Comparison of ENCODE assay signal across 8 mouse cellular contexts in genomic region chr5:31452886-31453410, GRCm38 (mm10). TPM values are rescaled to one million over a fixed set of nuclear protein-coding genes. Genes with fewer than 3 reads are reported as not detected.
DNase-seq lines count a peak whose midpoint lies in the region; ATAC-seq lines count a peak whose summit lies in the region.

No protein-coding gene starts in this region.

- peak overlapping the region; percentile 70 for H3K9ac ChIP-seq in kidney, embryonic 16.5 days (replicated peaks; ENCODE audit: low read length)
- peak overlapping the region; percentile 75 for H3K9ac ChIP-seq in forebrain, embryonic 14.5 days (ENCODE audit: low read length)

- peak overlapping the region; percentile 64 for H3K4me2 ChIP-seq in kidney, embryonic 16.5 days (replicated peaks; ENCODE audit: low read depth, low read length)
- peak overlapping the region; percentile 86 for H3K4me2 ChIP-seq in forebrain, embryonic 14.5 days (ENCODE audit: low read length)

- peak overlapping the region; percentile 64 for H3K4me3 ChIP-seq in kidney, embryonic 16.5 days (ENCODE audit: low read length)
- peak overlapping the region; percentile 48 for H3K4me3 ChIP-seq in forebrain, embryonic 14.5 days (ENCODE audit: low read depth, low read length)
- H3K4me3 ChIP-seq in macrophage (ENCODE audit: inconsistent target) = peak overlapping the region; percentile 57

- 10% methylated on average over 7 of the region's 7 CpGs for WGBS in kidney, embryonic 16.5 days
- 15% methylated on average over 7 of the region's 7 CpGs for WGBS in forebrain, embryonic 14.5 days
- WGBS in macrophage (ENCODE audit: missing documents) = 10% methylated on average over 7 of the region's 7 CpGs

- no peak for DNase-seq in kidney, postnatal 36 days
- DNase-seq in MN1 (ENCODE audit: low spot score) = peak; percentile 21
- no peak for DNase-seq in forebrain, embryonic 14.5 days (ENCODE audit: low spot score)
- DNase-seq in frontal cortex, postnatal 10 days (ENCODE audit: low spot score in 2 of 2) = no peak
- no peak for DNase-seq in left cerebral cortex, adult 18-20 months (ENCODE audit: low spot score in 2 of 2)
- no peak for DNase-seq in left cerebral cortex, postnatal 25 days (ENCODE audit: low spot score in 2 of 2)

- H3K9me3 ChIP-seq in kidney, embryonic 16.5 days (ENCODE audit: low read length) = no peaks in the 10 kb centered on the region
- no peaks in the 10 kb centered on the region for H3K9me3 ChIP-seq in forebrain, embryonic 14.5 days (replicated peaks; ENCODE audit: control insufficient read depth, low read length)

- ATAC-seq in kidney, embryonic 16.5 days (ENCODE audit: low FRiP score, low TSS enrichment) = no peak
- ATAC-seq in forebrain, embryonic 14.5 days = no peak

- no peak overlapping the region for H3K27ac ChIP-seq in kidney, embryonic 16.5 days (ENCODE audit: low read length)
- no peak overlapping the region for H3K27ac ChIP-seq in forebrain, embryonic 14.5 days (ENCODE audit: low read depth, low read length)
- H3K27ac ChIP-seq in macrophage = peak overlapping the region; percentile 62

- no peaks in the 10 kb centered on the region for H3K36me3 ChIP-seq in kidney, embryonic 16.5 days (ENCODE audit: insufficient read depth, low read length)
- H3K36me3 ChIP-seq in forebrain, embryonic 14.5 days (ENCODE audit: control insufficient read depth, insufficient read depth, low read length) = no peaks in the 10 kb centered on the region
- H3K36me3 ChIP-seq in macrophage (ENCODE audit: inconsistent target) = no peaks in the 10 kb centered on the region

- H3K4me1 ChIP-seq in kidney, embryonic 16.5 days (ENCODE audit: insufficient read depth, low read length) = peaks cover 15% of the 10 kb centered on the region
- peaks cover 11% of the 10 kb centered on the region for H3K4me1 ChIP-seq in forebrain, embryonic 14.5 days (ENCODE audit: control insufficient read depth, insufficient read depth, low read length)

- peaks cover 52% of the 10 kb centered on the region for H3K79me2 ChIP-seq in macrophage (ENCODE audit: inconsistent target)

- no peaks in the 10 kb centered on the region for H3K27me3 ChIP-seq in kidney, embryonic 16.5 days (ENCODE audit: insufficient read depth, low read length)
- no peaks in the 10 kb centered on the region for H3K27me3 ChIP-seq in forebrain, embryonic 14.5 days (replicated peaks; ENCODE audit: control insufficient read depth, insufficient read depth, low read length)

- intact Hi-C loops in left cerebral cortex, postnatal 25 days (cut with DNase I) = loop anchor here (5.0 kb wide), 1 partner anchor 231 kb away; the partner anchor contains the start of gene Ppm1g

RNA-seq across cellular contexts. Expression of gene Zfp512, which starts 0.7 kb away (rescaled TPM):
- polyA plus RNA-seq in kidney, embryonic 16.5 days (2015; fragmentation: Nextera tagmentation; extraction: Ambion mirVana) = 55.2 and 62.2 TPM in 2 replicates
- polyA plus RNA-seq in forebrain, embryonic 14.5 days (2014; fragmentation: Nextera tagmentation; extraction: Ambion mirVana) = 79.7 and 93.6 TPM in 2 replicates
- total RNA-seq in macrophage (2018; cell fraction: chromatin; rRNA removed) = 100 to 1,000 TPM in 7 of 26 experiments, 10 to 100 TPM in 19; 22.2 to 122 (median 81.8) TPM
- 10 to 100 TPM in 17 of 26 experiments, 1 to 10 TPM in 9; 3.5 to 16.6 (median 12.1) TPM for total RNA-seq in macrophage (2018; cell fraction: cytosol; rRNA removed)
- total RNA-seq in macrophage (2018; cell fraction: nucleus; rRNA removed) = 10 to 100 TPM; 11.0 to 72.1 (median 36.5) TPM
- 13.3 to 17.3 TPM (median 14.0 TPM) in 3 replicates for polyA plus RNA-seq in macrophage (2018)
- 10 to 100 TPM; 48.0 to 49.0 TPM for total RNA-seq in left cerebral cortex, adult 18-20 months (2021)
- 10 to 100 TPM; 48.8 to 49.0 TPM for total RNA-seq in left cerebral cortex, postnatal 25 days (2021)

RNA-seq across cellular contexts. Expression of gene 4930548H24Rik, which starts 32.6 kb away (rescaled TPM):
- 0.17 TPM in 1 of 2 replicates, not detected in the other for polyA plus RNA-seq in kidney, embryonic 16.5 days (2015; fragmentation: Nextera tagmentation; extraction: Ambion mirVana)
- polyA plus RNA-seq in forebrain, embryonic 14.5 days (2014; fragmentation: Nextera tagmentation; extraction: Ambion mirVana) = not detected in 2 replicates
- 1 to 10 TPM in 11 of 26 experiments, under 1 TPM in 8, not detected in 7; 0.41 to 3.8 (median 1.1) TPM for total RNA-seq in macrophage (2018; cell fraction: chromatin; rRNA removed)
- under 1 TPM in 4 of 26 experiments, not detected in 22; 0.06 to 0.16 (median 0.09) TPM for total RNA-seq in macrophage (2018; cell fraction: cytosol; rRNA removed)
- total RNA-seq in macrophage (2018; cell fraction: nucleus; rRNA removed) = 1 to 10 TPM in 4 of 26 experiments, under 1 TPM in 12, not detected in 10; 0.23 to 1.3 (median 0.49) TPM
- not detected in 3 replicates for polyA plus RNA-seq in macrophage (2018)
- under 1 TPM in 1 of 2 experiments, not detected in 1; 0.16 TPM for total RNA-seq in left cerebral cortex, adult 18-20 months (2021)
- total RNA-seq in left cerebral cortex, postnatal 25 days (2021) = under 1 TPM; 0.16 to 0.30 TPM

RNA-seq across cellular contexts. Expression of gene Gpn1, which starts 41.6 kb away (rescaled TPM):
- 67.2 and 68.0 TPM in 2 replicates for polyA plus RNA-seq in kidney, embryonic 16.5 days (2015; fragmentation: Nextera tagmentation; extraction: Ambion mirVana)
- 83.2 and 83.9 TPM in 2 replicates for polyA plus RNA-seq in forebrain, embryonic 14.5 days (2014; fragmentation: Nextera tagmentation; extraction: Ambion mirVana)
- total RNA-seq in macrophage (2018; cell fraction: chromatin; rRNA removed) = 10 to 100 TPM in 23 of 26 experiments, 1 to 10 TPM in 3; 5.4 to 38.2 (median 20.1) TPM
- 10 to 100 TPM in 11 of 26 experiments, 1 to 10 TPM in 15; 6.5 to 12.0 (median 9.6) TPM for total RNA-seq in macrophage (2018; cell fraction: cytosol; rRNA removed)
- 10 to 100 TPM in 14 of 26 experiments, 1 to 10 TPM in 12; 4.2 to 35.2 (median 11.1) TPM for total RNA-seq in macrophage (2018; cell fraction: nucleus; rRNA removed)
- polyA plus RNA-seq in macrophage (2018) = 8.6 to 19.3 TPM (median 17.5 TPM) in 3 replicates
- total RNA-seq in left cerebral cortex, adult 18-20 months (2021) = 10 to 100 TPM; 30.1 to 35.5 TPM
- total RNA-seq in left cerebral cortex, postnatal 25 days (2021) = 10 to 100 TPM; 27.6 to 30.0 TPM
